Mouse (Mus musculus) E14TG2a.4 (cell line): ENCODE measurements at regions not wholly inside any gene's neighbourhood (a gene's known extent, or its start where the extent isn't known, plus 50 kb on each side); places are given as distances from the start of the nearest gene placed in this dataset.

Experiments
- H3K27me3 ChIP-seq: 2 replicates; pipeline ENCODE4 v1.6.1; 2014; ENCODE audit warnings: low read length, control low read depth; ENCODE audit not compliant: insufficient read depth
- H3K36me3 ChIP-seq: 2 replicates; pipeline ENCODE4 v1.6.1; 2014; ENCODE audit warnings: low read length, control low read depth; ENCODE audit not compliant: insufficient read depth
- H3K4me1 ChIP-seq: replicated peaks from 2 replicates; pipeline ENCODE4 v1.6.1; 2014; ENCODE audit warnings: low read depth, low read length, control low read depth
- H3K4me3 ChIP-seq: replicated peaks from 2 replicates; pipeline ENCODE4 v1.5.1; 2014; ENCODE audit warnings: mild to moderate bottlenecking, low read length
- H3K9me3 ChIP-seq: 2 replicates; pipeline ENCODE4 v1.6.1; 2014; ENCODE audit warnings: low read length, control low read depth
- CTCF ChIP-seq: conservative IDR thresholded peaks from 2 replicates; pipeline ENCODE4 v1.5.1; 2014; ENCODE audit warnings: low read length
- NANOG ChIP-seq: IDR thresholded peaks from 2 replicates; pipeline ENCODE4 v1.6.1; 2014; ENCODE audit warnings: borderline replicate concordance, low read length, mixed read lengths
- POU5F1 ChIP-seq: IDR thresholded peaks from 2 replicates; pipeline ENCODE4 v1.6.1; 2014; ENCODE audit warnings: low read length, borderline replicate concordance

DNA sequence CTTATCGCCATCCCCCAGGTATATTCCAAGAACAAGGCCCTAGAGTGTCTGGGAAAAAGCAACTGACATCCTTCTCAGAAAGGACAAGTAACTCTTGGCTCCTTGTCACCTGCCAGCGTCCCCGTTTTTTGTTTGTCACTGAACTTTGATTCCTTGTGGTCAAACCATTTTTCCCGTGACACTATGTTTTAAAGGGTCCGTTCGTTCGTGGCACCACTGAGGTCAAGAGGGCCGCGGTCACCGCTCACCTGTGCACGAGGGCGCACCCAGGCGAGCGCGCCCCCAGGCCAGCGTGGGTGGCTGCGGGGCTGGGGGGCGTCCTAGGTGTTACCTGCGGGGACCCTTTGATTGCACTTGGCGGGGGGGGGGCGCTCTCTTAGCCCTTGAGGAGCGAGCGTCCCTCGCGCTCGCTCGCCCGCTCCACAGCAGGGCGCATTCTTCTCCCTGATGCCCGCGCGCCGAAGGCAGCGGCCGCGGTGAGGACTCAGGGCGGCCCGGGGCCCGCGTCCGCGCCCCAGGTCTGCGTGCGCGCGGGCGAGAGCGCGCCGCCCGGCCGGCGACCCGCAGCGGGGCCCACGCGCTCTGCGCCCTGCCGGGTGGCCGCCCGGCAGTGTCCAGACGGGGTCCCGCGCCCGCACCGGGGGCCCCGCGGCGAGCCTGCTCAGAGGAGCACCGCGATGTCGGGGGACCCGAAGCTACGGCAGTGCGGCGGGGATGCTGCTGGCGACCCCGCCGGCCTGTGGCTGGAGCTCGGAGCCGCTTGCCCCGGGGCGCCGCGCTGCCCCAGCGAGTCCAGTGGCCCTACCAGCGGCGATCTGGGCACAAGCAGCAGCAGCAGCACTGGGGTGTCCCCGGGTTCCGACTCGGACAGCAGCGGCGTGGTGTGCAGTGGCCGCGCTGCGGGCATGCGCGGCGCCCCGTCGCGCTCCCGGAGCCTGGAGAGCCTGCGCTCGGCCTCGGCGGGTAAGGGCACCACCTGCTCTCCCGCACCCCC lies 92.5 kb downstream of the Fam168b start:
- peak overlapping the region; percentile 84 for H3K4me3 ChIP-seq
- H3K4me1 ChIP-seq = peaks cover 21% of the 10 kb centered on the region
- H3K36me3 ChIP-seq = no peaks in the 10 kb centered on the region
- 0 out of 2 replicates have a peak, but pooled peaks cover 8% of the 10 kb centered on the region for H3K9me3 ChIP-seq
- TF ChIP-seq POU5F1 = no peak
- no peak for TF ChIP-seq CTCF
- TF ChIP-seq NANOG = no peak
- H3K27me3 ChIP-seq = peaks cover 84% of the 10 kb centered on the region

DNA sequence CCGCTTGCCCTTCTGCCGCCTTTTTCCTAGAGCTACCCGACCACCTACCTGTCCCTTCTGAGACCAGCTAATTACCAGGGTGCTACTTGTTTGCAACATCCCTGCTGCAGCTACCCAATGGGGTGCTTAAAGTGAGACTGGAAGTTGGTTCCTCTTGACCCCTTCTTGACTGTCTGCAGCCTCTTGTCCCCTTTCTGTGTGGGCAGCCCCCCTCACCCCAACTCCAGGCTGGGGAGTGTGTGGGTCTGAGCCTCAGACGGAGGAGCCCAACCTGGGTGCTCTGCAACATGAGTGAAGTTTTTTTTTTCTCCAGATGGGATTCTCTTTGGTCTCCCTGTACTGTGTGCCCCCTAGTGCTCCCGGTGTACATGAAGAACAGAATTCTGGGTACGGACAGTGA lies 91.7 kb downstream of the Fam168b start:
- TF ChIP-seq POU5F1 = no peak
- no peak for TF ChIP-seq NANOG
- peak overlapping the region; percentile 84 for H3K4me3 ChIP-seq
- peaks cover 21% of the 10 kb centered on the region for H3K4me1 ChIP-seq
- H3K27me3 ChIP-seq = peaks cover 80% of the 10 kb centered on the region
- H3K9me3 ChIP-seq = 0 out of 2 replicates have a peak, but pooled peaks cover 8% of the 10 kb centered on the region
- no peaks in the 10 kb centered on the region for H3K36me3 ChIP-seq

DNA sequence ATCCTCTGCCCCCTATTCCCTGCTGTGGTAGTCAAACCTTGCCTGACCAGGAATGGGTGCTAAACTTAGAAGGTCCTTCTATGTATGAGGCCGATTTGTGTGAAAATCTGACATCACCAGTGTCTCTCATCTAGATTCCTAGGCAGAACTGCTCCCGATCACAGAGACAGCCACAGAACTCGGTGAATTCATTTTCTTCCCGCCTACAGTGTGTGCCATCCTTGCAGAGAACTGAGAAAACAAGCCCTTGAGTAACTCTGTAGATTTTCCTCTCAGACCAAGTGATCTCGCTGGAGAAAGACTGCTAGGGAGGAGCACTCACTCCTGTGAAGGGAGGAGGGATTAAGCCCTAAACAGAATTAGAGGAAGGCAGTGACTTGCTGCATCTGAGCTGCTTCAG lies 89.3 kb downstream of the Fam168b start:
- Histone ChIP-seq H3K36me3 (no peaks in the 10 kb centered on the region), H3K9me3 (0 out of 2 replicates have a peak, but pooled peaks cover 6% of the 10 kb centered on the region), H3K4me1 (peaks cover 21% of the 10 kb centered on the region), H3K4me3 (no peak overlapping the region), H3K27me3 (peaks cover 62% of the 10 kb centered on the region)
- TF ChIP-seq CTCF = no peak
- no peak for TF ChIP-seq NANOG
- no peak for TF ChIP-seq POU5F1

DNA sequence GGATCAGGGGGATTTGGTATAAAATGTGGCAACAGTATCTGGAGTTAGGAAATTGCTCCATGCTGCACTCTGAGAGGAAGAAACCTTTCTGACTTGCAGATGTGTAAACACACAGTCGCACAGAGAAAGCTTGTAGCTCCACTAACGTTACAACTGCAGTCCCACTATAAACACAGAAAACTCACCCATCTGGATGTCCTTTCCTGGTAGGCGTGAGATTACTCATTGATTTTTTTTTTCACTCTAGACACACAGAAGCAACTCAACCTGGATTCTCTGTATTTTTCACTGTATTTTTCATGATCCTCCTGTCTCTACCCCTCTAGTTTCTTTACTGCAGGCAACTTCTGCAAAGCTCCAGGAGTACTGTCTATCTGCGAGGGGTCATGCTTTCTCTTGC lies 82.3 kb downstream of the Fam168b start:
- Histone ChIP-seq H3K27me3 (0 out of 2 replicates have a peak, but pooled peaks cover 5% of the 10 kb centered on the region), H3K4me3 (no peak overlapping the region), H3K9me3 (peaks cover 3% of the 10 kb centered on the region; the same call in 1 of the 2 replicates), H3K36me3 (no peaks in the 10 kb centered on the region), H3K4me1 (no peaks in the 10 kb centered on the region)
- TF ChIP-seq NANOG (no peak), POU5F1 (no peak)

DNA sequence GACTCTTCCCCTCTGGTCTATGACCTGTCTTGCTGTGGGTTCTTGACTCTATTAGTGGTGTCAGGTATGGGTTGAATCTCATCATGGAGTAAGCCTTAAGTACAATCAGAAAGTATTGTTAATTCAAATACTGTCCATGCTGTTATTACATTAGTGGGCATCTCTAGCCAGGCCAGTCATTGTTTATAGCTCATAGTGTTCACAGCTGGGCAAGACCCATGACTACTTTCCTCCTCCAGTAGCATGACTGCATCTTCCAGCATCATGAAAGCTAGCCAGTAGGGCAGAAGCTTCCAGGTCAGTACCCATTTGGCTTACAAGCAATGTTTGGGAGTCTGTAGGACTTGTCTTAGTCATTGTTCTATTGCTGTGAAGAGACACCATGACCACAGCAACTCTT lies 81.4 kb downstream of the Fam168b start:
- H3K27me3 ChIP-seq = 0 out of 2 replicates have a peak, but pooled peaks cover 3% of the 10 kb centered on the region
- TF ChIP-seq CTCF (no peak), NANOG (no peak), POU5F1 (no peak)
- peaks cover 3% of the 10 kb centered on the region; the same call in 1 of the 2 replicates for H3K9me3 ChIP-seq
- H3K4me3 ChIP-seq = no peak overlapping the region
- no peaks in the 10 kb centered on the region for H3K36me3 ChIP-seq
- no peaks in the 10 kb centered on the region for H3K4me1 ChIP-seq

DNA sequence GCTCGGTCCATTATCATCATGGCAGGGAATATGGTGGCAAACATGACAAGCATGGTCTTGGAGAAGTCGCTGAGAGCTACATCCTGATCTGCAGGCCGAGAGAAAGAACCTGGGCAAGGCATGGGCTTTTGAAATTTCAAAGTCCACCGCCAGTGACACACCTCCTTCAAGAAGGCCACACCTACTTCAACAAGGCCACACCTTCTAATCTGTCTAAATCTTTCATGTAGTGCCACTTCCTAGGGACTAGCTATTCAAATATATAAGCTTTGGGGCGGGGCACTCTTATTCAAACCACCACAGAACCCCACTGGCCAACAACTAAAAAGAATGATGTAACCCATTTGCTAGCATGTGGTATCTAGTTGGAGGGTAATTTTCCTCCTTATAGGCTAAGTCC lies 81.0 kb downstream of the Fam168b start:
- H3K4me3 ChIP-seq = no peak overlapping the region
- no peaks in the 10 kb centered on the region for H3K4me1 ChIP-seq
- 0 out of 2 replicates have a peak, but pooled peaks cover 3% of the 10 kb centered on the region for H3K27me3 ChIP-seq
- H3K36me3 ChIP-seq = no peaks in the 10 kb centered on the region
- H3K9me3 ChIP-seq = peaks cover 3% of the 10 kb centered on the region; the same call in 1 of the 2 replicates
- TF ChIP-seq POU5F1 = no peak
- TF ChIP-seq CTCF = no peak
- no peak for TF ChIP-seq NANOG
